Mouse (Mus musculus) intestine, embryonic 14.5 days (tissue): ENCODE results near the gene Ino80b. TPM values are rescaled to one million over a fixed set of nuclear protein-coding genes. Genes with fewer than 3 reads are reported as not detected.
A peak's percentile ranks its signal among the peaks of the same experiment; 100 is the strongest.

ENCODE experiments used
- ATAC-seq: fragments of 200-750 bp; cut with Nextera tagmentation; replicated peaks from 2 replicates; pipeline ENCODE4 v1.8.0; 2017; ENCODE audit warnings: low read depth, moderate number of reproducible peaks, moderate TSS enrichment, moderate library complexity; ENCODE audit not compliant: low FRiP score, low TSS enrichment
- DNase-seq: peaks from one replicate; pipeline ENCODE4 v3.0.0-alpha.2; 2018; ENCODE audit warnings: low spot score
- H3K27ac ChIP-seq: fragments of 300-500 bp; sonication (generic); 2 replicates; pipeline ENCODE4 v1.5.1; 2014; ENCODE audit warnings: low read depth, mild to moderate bottlenecking, control low read depth
- H3K27me3 ChIP-seq: fragments of 300-500 bp; sonication (generic); replicated peaks from 2 replicates; pipeline ENCODE4 v1.6.1; 2014; ENCODE audit warnings: low read length, control low read depth; ENCODE audit not compliant: control insufficient read depth, insufficient read depth
- H3K36me3 ChIP-seq: fragments of 300-500 bp; sonication (generic); 2 replicates; pipeline ENCODE4 v1.6.1; 2014; ENCODE audit warnings: low read length, control low read depth; ENCODE audit not compliant: control insufficient read depth, insufficient read depth
- H3K4me1 ChIP-seq: fragments of 300-500 bp; sonication (generic); replicated peaks from 2 replicates; pipeline ENCODE4 v1.6.1; 2014; ENCODE audit warnings: low read length, control low read depth, mixed read lengths; ENCODE audit not compliant: control insufficient read depth, insufficient read depth
- H3K4me2 ChIP-seq: fragments of 300-500 bp; sonication (generic); 2 replicates; pipeline ENCODE4 v1.6.1; 2014; ENCODE audit warnings: low read length
- H3K4me3 ChIP-seq: fragments of 300-500 bp; sonication (generic); 2 replicates; pipeline ENCODE4 v1.5.1; 2014; ENCODE audit warnings: low read depth, low read length, control low read depth, mixed read lengths
- H3K9ac ChIP-seq: fragments of 300-500 bp; sonication (generic); 2 replicates; pipeline ENCODE4 v1.6.1; 2014; ENCODE audit warnings: mild to moderate bottlenecking, low read length
- H3K9me3 ChIP-seq: fragments of 300-500 bp; sonication (generic); 2 replicates; pipeline ENCODE4 v1.6.1; 2016; ENCODE audit warnings: low read length, control low read depth; ENCODE audit not compliant: control insufficient read depth
- WGBS: fragments of 180-500 bp; shearing (Covaris S2); extraction: QIAGEN DNeasy Blood & Tissue Kit; methylation state at CpG from one replicate; pipeline ENCODE4 v1.1.7; 2014; 5-methylcytosine and 5-hydroxymethylcytosine counted together
- polyA plus RNA-seq: library from polyadenylated mRNA; unstranded; fragments of >200 nt; fragmentation: Nextera tagmentation; extraction: Ambion mirVana; gene quantifications from 2 replicates; pipeline ENCODE4 v1.2.1, GENCODE M21; 2014

Gene Ino80b
- polyA plus RNA-seq, 1 experiment from 2014 or later: 13.4 TPM

GRCm38 (mm10) chr6:83147280-83147679, 22.0 kb upstream of the Ino80b start:
- peaks cover 56% of the 10 kb centered on the region for H3K36me3 ChIP-seq
- H3K27ac ChIP-seq: no peak overlapping the region
- H3K9me3 ChIP-seq: no peaks in the 10 kb centered on the region
- WGBS: 66% methylated on average over 7 of the region's 7 CpGs
- no peak for ATAC-seq
- H3K4me3 ChIP-seq: no peak overlapping the region
- DNase-seq: no peak
- H3K4me2 ChIP-seq: no peak overlapping the region
- H3K4me1 ChIP-seq: peaks cover 3% of the 10 kb centered on the region
- no peak overlapping the region for H3K9ac ChIP-seq
- no peaks in the 10 kb centered on the region for H3K27me3 ChIP-seq

- peaks cover 11% of the 10 kb centered on the region for H3K4me1 ChIP-seq
Measured at GRCm38 (mm10) chr6:83145805-83146204, 20.6 kb upstream of the Ino80b start.

GRCm38 (mm10) chr6:83145209-83145608, 20.0 kb upstream of the Ino80b start:
- H3K4me2 ChIP-seq: no peak overlapping the region
- ATAC-seq: no peak
- 68% methylated on average over 2 of the region's 2 CpGs for WGBS
- peaks cover 42% of the 10 kb centered on the region for H3K36me3 ChIP-seq
- no peak overlapping the region for H3K9ac ChIP-seq
- H3K27ac ChIP-seq: no peak overlapping the region
- DNase-seq: no peak
- H3K4me1 ChIP-seq: peaks cover 11% of the 10 kb centered on the region
- H3K9me3 ChIP-seq: no peaks in the 10 kb centered on the region
- H3K4me3 ChIP-seq: no peak overlapping the region
- H3K27me3 ChIP-seq: no peaks in the 10 kb centered on the region

More at GRCm38 (mm10) chr6:83145805-83146204, 20.6 kb upstream of the Ino80b start:
- Histone ChIP-seq H3K27ac (no peak overlapping the region), H3K4me2 (no peak overlapping the region), H3K9ac (no peak overlapping the region), H3K27me3 (no peaks in the 10 kb centered on the region), H3K9me3 (no peaks in the 10 kb centered on the region), H3K4me3 (no peak overlapping the region), H3K36me3 (peaks cover 47% of the 10 kb centered on the region)
- DNase-seq (no peak), ATAC-seq (no peak)
- 68% methylated on average over 9 of the region's 9 CpGs for WGBS

- DNase-seq (no peak), ATAC-seq (no peak)
- H3K4me2 ChIP-seq: no peak overlapping the region
- no peaks in the 10 kb centered on the region for H3K27me3 ChIP-seq
- peaks cover 22% of the 10 kb centered on the region for H3K36me3 ChIP-seq
- WGBS: 54% methylated on average over 10 of the region's 11 CpGs
- H3K4me3 ChIP-seq: no peak overlapping the region
- H3K4me1 ChIP-seq: peaks cover 27% of the 10 kb centered on the region
- H3K9ac ChIP-seq: no peak overlapping the region
- no peaks in the 10 kb centered on the region for H3K9me3 ChIP-seq
- H3K27ac ChIP-seq: no peak overlapping the region
Measured at GRCm38 (mm10) chr6:83142886-83143285, 17.7 kb upstream of the Ino80b start.

- whole genome bisulfite sequencing: 12% methylated on average over 39 of the region's 41 CpGs
- H3K27me3 ChIP-seq: no peaks in the 10 kb centered on the region
- DNase-seq (no peak), ATAC-seq (no peak)
- peak overlapping the region; percentile 51 for H3K4me2 ChIP-seq
- peak overlapping the region; percentile 32 for H3K9ac ChIP-seq
- peak overlapping the region; percentile 18 for H3K4me3 ChIP-seq
- no peaks in the 10 kb centered on the region for H3K9me3 ChIP-seq
- no peak overlapping the region for H3K27ac ChIP-seq
- peaks cover 29% of the 10 kb centered on the region for H3K4me1 ChIP-seq
- H3K36me3 ChIP-seq: peaks cover 16% of the 10 kb centered on the region
Measured at GRCm38 (mm10) chr6:83142211-83142731, 17.0 kb upstream of the Ino80b start.

GRCm38 (mm10) chr6:83141636-83142035, 16.4 kb upstream of the Ino80b start:
- H3K27me3 ChIP-seq: no peaks in the 10 kb centered on the region
- H3K36me3 ChIP-seq: peaks cover 9% of the 10 kb centered on the region
- DNase-seq: no peak
- 33% methylated on average over 4 of the region's 4 CpGs for WGBS
- H3K4me2 ChIP-seq: peak overlapping the region; percentile 51
- no peak for ATAC-seq
- H3K27ac ChIP-seq: no peak overlapping the region
- peaks cover 29% of the 10 kb centered on the region for H3K4me1 ChIP-seq
- H3K9me3 ChIP-seq: no peaks in the 10 kb centered on the region
- no peak overlapping the region for H3K9ac ChIP-seq
- peak overlapping the region; percentile 18 for H3K4me3 ChIP-seq

- no peak overlapping the region for H3K4me3 ChIP-seq
- peaks cover 39% of the 10 kb centered on the region for H3K4me1 ChIP-seq
- H3K4me2 ChIP-seq: no peak overlapping the region
- H3K27ac ChIP-seq: no peak overlapping the region
- no peaks in the 10 kb centered on the region; the same call in 1 of the 2 replicates for H3K36me3 ChIP-seq
- no peak for ATAC-seq
- 86% methylated on average over 8 of the region's 8 CpGs for WGBS
- H3K9me3 ChIP-seq: no peaks in the 10 kb centered on the region
- no peaks in the 10 kb centered on the region for H3K27me3 ChIP-seq
- H3K9ac ChIP-seq: no peak overlapping the region
- no peak for DNase-seq
Measured at GRCm38 (mm10) chr6:83140044-83140443, 14.8 kb upstream of the Ino80b start.

- no peaks in the 10 kb centered on the region for H3K36me3 ChIP-seq
- H3K27ac ChIP-seq: peak overlapping the region; percentile 100
- H3K9ac ChIP-seq: peak overlapping the region; percentile 93
- H3K27me3 ChIP-seq: no peaks in the 10 kb centered on the region
- ATAC-seq (peak; percentile 34; the same call in 1 of the 2 replicates), DNase-seq (no peak)
- H3K4me2 ChIP-seq: peak overlapping the region; percentile 80
- H3K4me3 ChIP-seq: peak overlapping the region; percentile 64
- peaks cover 43% of the 10 kb centered on the region for H3K4me1 ChIP-seq
- H3K9me3 ChIP-seq: no peaks in the 10 kb centered on the region
- WGBS: 0% methylated on average over 11 of the region's 11 CpGs
Measured at GRCm38 (mm10) chr6:83138056-83138455, 12.8 kb upstream of the Ino80b start.

- peak overlapping the region; percentile 64 for H3K4me3 ChIP-seq
- no peak for DNase-seq
- H3K27me3 ChIP-seq: no peaks in the 10 kb centered on the region
- peak overlapping the region; percentile 100 for H3K27ac ChIP-seq
- no peaks in the 10 kb centered on the region for H3K36me3 ChIP-seq
- peak overlapping the region; percentile 80 for H3K4me2 ChIP-seq
- peaks cover 43% of the 10 kb centered on the region for H3K4me1 ChIP-seq
- peak overlapping the region; percentile 93 for H3K9ac ChIP-seq
- no peaks in the 10 kb centered on the region for H3K9me3 ChIP-seq
- peak; percentile 69 for ATAC-seq
- 0% methylated on average over 12 of the region's 12 CpGs for WGBS
Measured at GRCm38 (mm10) chr6:83137576-83137950, 12.3 kb upstream of the Ino80b start.
